Mouse (Mus musculus) cortical plate, adult 2 months (tissue): Measurements from ENCODE around the gene Zfp422. TPM values are rescaled to one million over a fixed set of nuclear protein-coding genes. Genes with fewer than 3 reads are reported as not detected.

Experiments
- H3K27ac ChIP-seq: fragments of 200-500 bp; 2 replicates; pipeline ENCODE4 v1.5.1; 2012; ENCODE audit warnings: low read length, control low read depth, inconsistent platforms; ENCODE audit not compliant: insufficient read depth
- H3K4me1 ChIP-seq: fragments of 200-500 bp; 2 replicates; pipeline ENCODE4 v1.6.1; 2011; ENCODE audit warnings: low read length; ENCODE audit not compliant: control insufficient read depth, insufficient read depth
- H3K4me3 ChIP-seq: fragments of 200-500 bp; 2 replicates; pipeline ENCODE4 v1.5.1; 2011; ENCODE audit warnings: mild to moderate bottlenecking, low read length, control low read depth; ENCODE audit not compliant: insufficient read depth
- CTCF ChIP-seq: fragments of 200-500 bp; IDR thresholded peaks from 2 replicates; pipeline ENCODE4 v1.5.1; 2011; ENCODE audit warnings: mild to moderate bottlenecking, control low read depth, low read length; ENCODE audit not compliant: insufficient read depth; ENCODE audit errors: extremely low read depth
- POLR2A ChIP-seq: fragments of 200-500 bp; IDR thresholded peaks from 2 replicates; pipeline ENCODE4 v1.6.1; 2011; ENCODE audit warnings: mild to moderate bottlenecking, low read length, control low read depth; ENCODE audit not compliant: insufficient read depth; ENCODE audit errors: extremely low read depth
- polyA plus RNA-seq: library from polyadenylated mRNA; depleted of rRNA; stranded (reverse); fragments of >200 nt; gene quantifications from 2 replicates; pipeline ENCODE4 v1.2.3, GENCODE M21; 2012

Gene Zfp422
- polyA plus RNA-seq, 1 experiment, result 27.7 TPM

DNA sequence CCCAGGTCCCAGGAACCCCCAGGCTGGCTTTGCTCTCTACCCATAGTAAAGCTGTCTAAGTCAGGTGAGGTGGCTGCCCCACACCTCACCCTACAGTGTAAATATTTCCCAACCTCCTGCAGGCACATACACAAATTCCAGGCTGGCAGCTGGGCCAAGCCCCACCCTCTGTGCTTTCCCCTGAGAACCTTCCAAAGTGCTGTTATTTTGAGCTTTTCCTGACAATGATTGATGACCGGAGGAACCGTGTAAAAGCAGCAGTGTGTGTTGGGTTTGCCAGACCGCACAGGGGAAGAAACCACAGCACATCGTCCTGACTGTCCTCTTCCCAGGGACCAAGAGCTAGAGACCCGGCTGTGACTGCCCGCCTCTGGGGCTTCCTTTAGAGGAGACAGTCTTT, 21.6 kb upstream of the Zfp422 start, which contains the start of gene Depp1:
TSS of gene Depp1 (plus strand) at position 204 of the 400 bp plus-strand sequence.
- Histone ChIP-seq H3K4me3 (no peak within 1 kb of the TSS), H3K4me1 (no peaks in the 10 kb centered on the region), H3K27ac (no peak within 1 kb of the TSS)
- TF ChIP-seq CTCF (no peak), POLR2A (no peak)

DNA sequence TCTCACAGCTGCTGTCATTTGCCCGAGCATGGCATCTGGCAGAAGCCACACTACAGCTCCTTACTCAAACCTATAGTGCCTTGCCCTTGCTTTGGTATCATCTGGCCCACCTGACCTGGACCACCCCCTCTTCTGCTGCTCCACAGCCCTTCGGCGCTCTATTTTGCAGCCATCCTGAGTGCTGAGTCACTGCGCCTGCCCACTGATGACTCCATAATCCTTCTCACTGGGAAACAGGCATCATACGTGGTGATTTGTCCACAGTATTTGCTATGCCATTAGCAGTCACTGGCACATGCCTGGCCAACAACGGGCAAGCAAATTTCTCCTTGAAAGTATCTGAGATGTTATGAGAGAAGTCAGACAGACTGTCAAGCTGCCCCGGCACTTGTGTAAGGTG, 21.0 kb upstream of the Zfp422 start:
- TF ChIP-seq POLR2A, result no peak
- no peak for TF ChIP-seq CTCF

DNA sequence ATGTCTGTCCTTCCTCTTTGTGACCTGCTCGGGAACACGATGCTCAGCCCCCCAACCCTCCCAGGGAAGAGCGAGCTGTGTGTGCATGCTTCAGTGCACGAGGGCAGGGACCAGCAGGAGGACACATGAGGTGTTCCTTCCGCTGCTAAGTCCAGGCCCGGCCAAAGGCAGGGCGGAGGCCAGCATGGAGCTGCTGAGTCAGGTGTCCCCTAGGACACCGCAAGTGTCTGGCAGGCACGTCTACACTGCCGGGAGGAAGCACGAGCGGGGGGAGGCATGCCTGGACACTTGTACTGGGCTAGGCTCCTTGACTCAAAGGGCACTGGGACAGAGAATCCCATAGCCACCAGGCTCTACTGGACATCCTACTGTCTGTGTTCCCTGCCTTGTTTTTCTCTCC, 19.0 kb upstream of the Zfp422 start:
- no peak overlapping the region for H3K4me3 ChIP-seq
- no peak overlapping the region for H3K27ac ChIP-seq
- H3K4me1 ChIP-seq, result no peaks in the 10 kb centered on the region
- TF ChIP-seq CTCF (no peak), POLR2A (no peak)

More for the DNA sequence above, 21.0 kb upstream of the Zfp422 start:
- Histone ChIP-seq H3K27ac (no peak overlapping the region), H3K4me1 (no peaks in the 10 kb centered on the region), H3K4me3 (no peak overlapping the region)

DNA sequence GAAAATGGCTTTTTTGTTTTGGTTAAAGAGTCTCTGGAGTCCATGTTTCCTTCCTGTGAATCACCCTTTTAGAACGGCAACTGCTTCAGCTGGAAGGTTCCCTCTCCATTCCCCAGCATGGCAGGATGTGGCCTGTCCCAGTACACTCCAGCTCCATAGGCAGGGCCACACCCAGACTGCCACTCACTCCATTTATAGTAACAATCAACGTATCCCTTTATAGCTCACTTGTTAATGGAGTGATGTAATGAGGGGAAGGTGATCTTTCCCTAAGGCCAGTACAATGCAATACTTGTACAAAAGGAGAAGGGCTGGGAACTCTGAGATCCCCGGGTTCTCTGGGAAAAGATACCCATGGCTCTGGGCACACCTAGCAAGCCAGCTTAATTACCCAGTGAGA, 15.5 kb upstream of the Zfp422 start:
- TF ChIP-seq CTCF (no peak), POLR2A (no peak)
- Histone ChIP-seq H3K27ac (no peak overlapping the region), H3K4me1 (no peaks in the 10 kb centered on the region), H3K4me3 (no peak overlapping the region)

GRCm38 (mm10) chr6:116643881-116644280, 15.1 kb upstream of the Zfp422 start:
- no peak overlapping the region for H3K4me3 ChIP-seq
- TF ChIP-seq POLR2A (no peak), CTCF (no peak)
- H3K27ac ChIP-seq, result no peak overlapping the region
- H3K4me1 ChIP-seq, result no peaks in the 10 kb centered on the region

- H3K4me1 ChIP-seq, result no peaks in the 10 kb centered on the region
- H3K4me3 ChIP-seq, result no peak overlapping the region
- TF ChIP-seq POLR2A (no peak), CTCF (no peak)
- no peak overlapping the region for H3K27ac ChIP-seq
Observed at GRCm38 (mm10) chr6:116642942-116643341, 14.1 kb upstream of the Zfp422 start.

GRCm38 (mm10) chr6:116639663-116640062, 10.9 kb upstream of the Zfp422 start:
- no peak for TF ChIP-seq POLR2A
- TF ChIP-seq CTCF, result no peak
- Histone ChIP-seq H3K4me3 (no peak overlapping the region), H3K4me1 (no peaks in the 10 kb centered on the region), H3K27ac (no peak overlapping the region)

GRCm38 (mm10) chr6:116638871-116639270, 10.1 kb upstream of the Zfp422 start:
- no peak overlapping the region for H3K4me3 ChIP-seq
- no peaks in the 10 kb centered on the region for H3K4me1 ChIP-seq
- no peak for TF ChIP-seq POLR2A
- TF ChIP-seq CTCF, result no peak
- no peak overlapping the region for H3K27ac ChIP-seq

GRCm38 (mm10) chr6:116637496-116637895, 8.7 kb upstream of the Zfp422 start:
- H3K27ac ChIP-seq, result no peak overlapping the region
- TF ChIP-seq POLR2A (no peak), CTCF (no peak)
- no peak overlapping the region for H3K4me3 ChIP-seq
- no peaks in the 10 kb centered on the region for H3K4me1 ChIP-seq

GRCm38 (mm10) chr6:116636581-116637235, 7.9 kb upstream of the Zfp422 start:
- Histone ChIP-seq H3K4me1 (no peaks in the 10 kb centered on the region), H3K27ac (no peak overlapping the region), H3K4me3 (no peak overlapping the region)
- TF ChIP-seq POLR2A, result no peak
- TF ChIP-seq CTCF, result no peak
